Mouse (Mus musculus) naive thymus-derived CD4-positive, alpha-beta T cell, adult 2 months (primary cell): ENCODE results near the gene Mtmr2.
"Not testable (repeated sequence)": the region's sequence is repeated elsewhere in the genome, so short reads cannot be mapped to it uniquely, and the experiment has no call there.

Experiments used
- DNase-seq: peaks from one replicate; pipeline ENCODE4 v3.0.0-alpha.2; 2011; ENCODE audit warnings: low read depth

Gene Mtmr2

DNA sequence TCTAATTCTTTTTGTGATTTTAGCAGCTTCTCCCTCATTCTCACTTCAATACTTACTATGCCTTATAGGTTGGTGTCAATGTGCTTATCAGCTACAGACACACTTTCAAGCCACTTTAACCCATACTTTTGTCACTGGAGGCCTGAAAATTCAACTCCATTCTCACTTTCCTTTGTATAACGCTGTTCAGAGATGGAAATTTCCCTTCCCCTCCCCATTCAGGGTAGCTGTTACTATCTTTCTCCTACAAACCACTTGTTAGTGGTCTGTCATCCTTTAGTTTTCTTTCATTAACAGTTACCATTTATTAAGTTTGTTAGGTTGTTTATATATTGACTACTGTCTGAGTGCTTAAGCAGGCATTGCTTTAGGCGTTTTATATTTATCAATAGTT is at the start of gene Mtmr2:
Mtmr2 (plus strand) TSS at position 7 of the 394 bp plus-strand sequence.
- DNase-seq, result no peak

DNA sequence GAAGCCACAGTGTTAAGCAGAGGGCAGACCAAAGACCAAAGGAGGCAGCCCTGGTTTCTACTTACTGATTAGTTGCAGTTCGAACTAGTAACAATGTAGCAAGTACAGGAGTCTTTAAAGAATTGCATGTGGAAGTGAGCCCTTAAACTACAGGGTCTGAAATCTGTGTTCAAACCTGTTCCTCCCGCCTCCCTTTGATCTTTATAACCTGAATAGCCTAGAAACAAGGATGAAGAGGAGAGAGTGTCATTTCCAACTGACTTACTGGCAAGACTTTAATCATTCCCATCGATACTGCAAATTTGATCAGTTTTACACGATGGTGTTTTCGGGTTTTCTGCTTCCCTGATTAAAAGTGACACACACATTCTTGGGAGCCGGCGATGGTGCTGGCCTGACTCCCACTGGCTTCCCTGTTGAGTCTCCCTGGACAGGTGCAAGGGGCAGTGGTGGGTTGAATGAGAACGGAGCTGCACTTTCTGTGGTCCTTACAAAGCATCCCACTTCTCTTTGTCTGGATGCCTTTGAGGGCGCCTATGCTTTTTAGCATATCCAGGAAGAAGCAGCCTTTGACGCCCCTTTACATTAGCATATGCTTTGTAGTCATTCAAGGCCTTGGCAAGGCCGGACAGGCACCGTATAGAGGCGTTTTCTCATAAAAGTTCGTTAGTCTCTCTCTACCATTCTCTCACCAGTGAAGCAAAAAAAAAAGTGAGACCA is 49.0 kb upstream of the Mtmr2 start:
- no peak for DNase-seq

GRCm38 (mm10) chr9:13699781-13700116 is 48.5 kb upstream of the Mtmr2 start:
- DNase-seq, result no peak

- peak; percentile 18 for DNase-seq
Observed at GRCm38 (mm10) chr9:13701773-13702172, 46.4 kb upstream of the Mtmr2 start.

GRCm38 (mm10) chr9:13703100-13703499 is 45.1 kb upstream of the Mtmr2 start:
- no peak for DNase-seq

DNA sequence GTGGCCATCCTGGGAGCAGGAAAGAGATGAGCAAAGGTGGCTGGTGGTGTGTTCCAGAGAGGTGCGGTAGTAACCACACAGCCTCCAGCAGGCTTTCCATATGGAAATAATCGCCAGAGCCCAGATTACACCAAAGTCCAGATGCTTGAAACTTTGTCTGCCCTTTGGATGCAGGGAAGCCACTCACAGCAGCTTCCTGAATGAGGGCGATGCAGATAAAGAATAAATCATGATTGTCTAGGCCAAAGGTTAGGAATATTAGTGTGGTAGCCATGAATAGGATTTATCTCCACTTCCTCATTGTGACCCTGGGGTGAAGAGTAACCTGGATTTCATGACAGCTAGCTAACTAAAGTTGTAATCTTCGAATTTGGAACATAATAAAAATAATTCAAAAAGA is 43.3 kb upstream of the Mtmr2 start:
- no peak for DNase-seq

DNA sequence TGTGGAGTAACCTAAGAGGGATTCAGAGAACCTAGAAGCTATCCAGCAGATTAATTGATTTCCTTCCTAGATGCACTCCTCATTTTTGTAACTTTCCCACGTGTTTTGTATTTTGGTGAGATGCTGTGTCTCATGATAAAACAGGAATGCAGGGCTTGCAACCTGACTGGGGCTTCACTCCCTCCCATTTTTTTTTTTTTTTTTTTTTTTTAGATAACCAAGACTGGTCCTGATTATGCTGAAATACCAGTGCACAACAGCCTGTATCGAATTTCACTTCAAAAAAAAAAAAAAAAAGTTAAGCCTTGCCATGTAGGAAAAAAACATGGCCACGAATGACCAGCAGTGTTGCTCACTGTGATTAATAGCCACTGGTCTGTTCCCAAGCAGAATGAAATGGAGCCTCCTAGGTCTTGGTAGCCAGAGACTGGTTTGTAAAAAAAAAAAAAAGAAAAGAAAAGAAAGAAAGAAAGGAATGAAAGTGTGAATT is 41.1 kb upstream of the Mtmr2 start:
- DNase-seq, result no peak

DNA sequence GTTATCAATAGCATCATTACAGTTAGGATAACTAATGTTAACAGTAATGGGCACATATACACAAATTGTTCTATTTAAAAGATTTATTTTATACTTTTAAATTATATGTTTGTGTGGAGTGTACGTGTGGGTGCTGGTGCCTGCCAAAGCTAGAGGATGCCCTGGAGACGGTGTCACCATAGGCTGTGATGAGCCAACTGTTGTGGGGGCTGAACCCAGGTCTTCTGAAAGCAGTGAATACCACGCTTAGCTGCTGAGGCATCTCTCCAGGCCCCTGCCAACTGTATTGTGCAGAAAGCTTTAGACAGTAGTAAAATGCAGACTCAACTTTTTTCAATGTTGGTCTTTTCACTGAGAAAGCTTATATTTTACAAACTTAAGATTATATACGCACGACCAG is 38.8 kb upstream of the Mtmr2 start:
- DNase-seq, result no peak

- not testable (repeated sequence) for DNase-seq
Observed at GRCm38 (mm10) chr9:13715891-13716290, 32.3 kb upstream of the Mtmr2 start.

DNA sequence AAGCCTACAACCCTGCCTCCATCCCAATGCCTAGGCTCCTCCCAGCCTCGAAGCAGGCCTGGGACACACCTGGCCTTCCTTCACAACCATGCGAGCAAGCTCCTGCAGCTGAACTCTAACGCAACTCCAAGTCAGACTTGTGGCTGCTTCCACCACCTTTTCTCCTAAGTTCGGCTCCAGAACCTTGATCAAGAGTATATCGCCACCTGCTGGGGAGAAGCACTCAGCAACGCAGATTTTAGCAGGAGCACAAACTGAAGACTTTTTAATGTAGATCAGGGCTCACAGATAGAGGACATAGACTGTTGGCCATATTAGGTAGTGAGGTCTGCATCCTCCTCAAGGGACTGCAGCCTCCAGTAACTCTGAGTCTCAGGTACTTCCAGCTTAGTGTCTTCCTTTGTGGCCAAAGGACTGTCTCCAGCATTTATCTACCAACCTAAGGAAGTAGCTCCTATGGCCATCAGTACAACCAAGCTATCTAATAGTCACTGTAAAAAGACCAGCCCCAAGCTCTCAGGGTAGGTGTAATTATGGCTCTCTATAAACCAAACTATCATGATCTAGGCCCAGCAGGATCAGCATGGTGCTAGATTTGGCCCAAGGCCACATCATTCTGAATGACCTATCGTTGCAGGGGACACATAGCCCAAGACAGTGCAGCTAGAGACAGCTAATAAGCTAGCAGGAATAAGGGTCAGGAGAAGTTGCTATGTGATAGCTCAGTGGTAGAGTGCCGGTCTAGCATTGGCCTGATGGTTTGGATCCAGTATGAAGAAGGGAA is 31.7 kb upstream of the Mtmr2 start:
- peak; percentile 87 for DNase-seq

GRCm38 (mm10) chr9:13748798-13749674 is 826 bp downstream of the Mtmr2 start:
- DNase-seq, result peak; percentile 96

DNA sequence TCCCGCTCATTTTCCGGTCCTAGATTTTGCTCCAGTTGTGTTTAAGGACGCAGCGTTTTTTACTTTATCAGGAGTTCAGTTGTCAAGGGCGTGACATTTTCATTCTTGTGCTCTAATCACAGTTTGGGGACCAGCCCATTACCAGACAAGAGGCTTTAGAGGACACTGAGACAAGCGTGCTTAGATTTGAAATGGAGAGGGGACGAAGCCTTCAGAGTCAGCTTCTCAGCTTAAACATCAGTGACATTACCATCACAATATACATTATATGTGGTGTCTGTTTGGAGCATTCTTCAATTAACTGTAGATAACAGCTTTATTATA is 1.4 kb downstream of the Mtmr2 start:
- DNase-seq, result no peak

DNA sequence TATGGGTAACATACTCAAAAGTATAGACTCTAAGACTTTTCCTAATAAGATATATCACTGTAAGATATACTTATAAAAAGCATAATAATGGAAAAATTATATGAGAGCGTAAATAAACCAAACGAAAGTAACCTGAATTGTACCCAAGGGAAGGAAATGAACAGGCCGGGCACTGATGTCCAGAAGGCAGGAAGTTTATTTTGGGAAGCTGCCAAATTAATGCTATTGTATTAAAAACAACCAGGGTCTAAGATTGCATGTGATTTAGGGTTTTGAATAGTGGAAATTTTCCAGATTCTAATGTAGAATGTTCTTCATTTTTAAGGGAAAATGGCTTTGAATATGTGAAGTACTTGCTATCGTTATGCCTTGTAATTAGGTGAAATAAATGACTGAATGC is 4.3 kb downstream of the Mtmr2 start:
- no peak for DNase-seq

DNA sequence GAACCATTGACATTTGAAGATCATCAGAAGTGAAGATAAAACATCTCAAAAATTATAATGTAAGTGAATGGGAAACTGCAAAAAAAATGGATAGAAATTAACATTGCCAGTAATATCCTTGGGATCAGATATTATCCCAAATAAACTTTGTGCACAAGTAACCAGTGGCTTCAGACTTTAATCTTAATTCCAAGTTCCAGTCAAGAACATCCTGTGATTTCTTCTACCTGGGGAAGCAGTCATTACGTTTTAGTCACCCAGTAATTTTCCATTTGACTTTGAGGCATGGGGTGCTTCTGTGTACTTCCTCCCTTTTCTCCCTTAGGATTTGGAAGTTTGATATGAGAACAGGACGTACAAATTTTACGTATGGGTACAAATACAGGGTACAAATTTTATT is 12.2 kb downstream of the Mtmr2 start:
- DNase-seq, result no peak

DNA sequence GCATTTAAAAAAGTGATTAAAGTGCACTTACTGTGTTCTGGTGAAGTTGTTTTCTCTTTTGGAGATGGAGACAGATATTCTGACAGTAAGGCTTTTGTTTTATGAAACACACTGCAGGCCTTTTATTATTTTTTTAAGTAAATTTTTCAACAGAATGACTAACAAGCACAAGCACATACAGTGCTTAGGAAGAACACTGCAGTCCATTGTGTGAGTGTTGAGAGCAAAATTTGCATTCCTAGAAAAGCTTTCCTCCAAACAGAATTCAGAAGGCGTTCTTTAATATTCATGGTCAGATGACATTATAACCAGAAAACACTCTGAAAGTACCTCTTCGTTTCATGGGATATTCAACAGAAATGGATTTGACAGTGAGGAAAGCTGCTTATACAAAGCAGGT is 17.4 kb downstream of the Mtmr2 start:
- no peak for DNase-seq

DNA sequence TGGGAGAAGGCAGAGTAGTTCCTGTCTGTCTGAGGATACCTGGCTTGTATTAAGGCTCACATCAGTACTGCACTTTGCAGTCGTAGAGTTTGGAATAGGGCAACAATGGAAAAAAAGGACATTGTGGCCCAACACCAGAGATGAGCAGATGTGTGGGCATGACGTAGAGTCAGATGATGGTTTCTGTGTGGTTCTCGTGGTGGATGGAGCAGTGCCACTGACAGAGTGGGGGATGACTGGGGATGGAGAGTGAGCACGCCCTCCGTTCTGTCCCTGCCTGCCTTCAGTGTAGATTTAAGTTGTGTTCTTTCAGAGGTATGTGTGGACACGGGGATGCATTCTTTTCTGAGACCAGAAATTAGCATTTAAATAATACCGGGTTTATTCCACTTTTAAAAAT is 18.4 kb downstream of the Mtmr2 start:
- DNase-seq, result no peak

GRCm38 (mm10) chr9:13774732-13775131 is 26.5 kb downstream of the Mtmr2 start:
- DNase-seq, result no peak

DNA sequence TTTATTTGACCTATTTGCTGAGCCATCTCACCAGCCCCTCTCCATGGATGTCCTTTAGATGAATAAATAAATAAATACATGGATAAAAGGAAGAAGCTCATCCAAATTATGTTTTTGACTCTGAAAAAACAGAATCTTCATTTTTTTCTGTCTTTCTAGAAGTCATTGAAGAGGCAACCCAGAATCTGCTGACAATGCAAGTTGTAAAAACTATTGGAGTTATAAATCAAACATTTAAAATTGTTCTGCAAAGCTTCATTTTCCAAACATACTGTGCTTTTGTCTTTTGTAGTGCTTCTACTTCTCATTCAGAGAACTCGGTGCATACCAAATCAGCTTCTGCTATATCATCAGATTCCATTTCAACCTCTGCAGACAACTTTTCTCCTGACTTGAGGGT is 33.8 kb downstream of the Mtmr2 start:
- no peak for DNase-seq

GRCm38 (mm10) chr9:13790864-13791263 is 42.7 kb downstream of the Mtmr2 start:
- not testable (repeated sequence) for DNase-seq

- no peak for DNase-seq
Observed at GRCm38 (mm10) chr9:13794302-13794701, 46.1 kb downstream of the Mtmr2 start.

DNA sequence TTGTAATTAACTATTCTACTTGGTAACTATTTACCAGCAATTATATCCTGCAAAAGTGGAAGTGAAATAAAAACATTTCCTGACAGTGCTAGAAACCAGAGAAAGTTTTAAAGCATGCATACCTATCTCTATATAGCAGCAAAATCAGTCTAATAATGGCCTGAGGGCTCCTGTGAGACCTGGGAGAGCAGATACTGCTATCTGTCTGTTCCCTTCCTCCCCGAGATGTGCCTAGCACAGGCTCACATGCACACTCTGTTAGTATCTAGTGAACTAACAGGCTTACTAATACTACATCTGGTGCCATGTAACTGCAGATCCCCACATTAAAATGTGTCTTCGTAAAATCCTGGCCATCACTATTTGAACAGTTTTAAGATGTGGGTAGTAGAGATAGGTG is 46.5 kb downstream of the Mtmr2 start:
- no peak for DNase-seq

GRCm38 (mm10) chr9:13804480-13804879 is 56.3 kb downstream of the Mtmr2 start:
- DNase-seq, result no peak

DNA sequence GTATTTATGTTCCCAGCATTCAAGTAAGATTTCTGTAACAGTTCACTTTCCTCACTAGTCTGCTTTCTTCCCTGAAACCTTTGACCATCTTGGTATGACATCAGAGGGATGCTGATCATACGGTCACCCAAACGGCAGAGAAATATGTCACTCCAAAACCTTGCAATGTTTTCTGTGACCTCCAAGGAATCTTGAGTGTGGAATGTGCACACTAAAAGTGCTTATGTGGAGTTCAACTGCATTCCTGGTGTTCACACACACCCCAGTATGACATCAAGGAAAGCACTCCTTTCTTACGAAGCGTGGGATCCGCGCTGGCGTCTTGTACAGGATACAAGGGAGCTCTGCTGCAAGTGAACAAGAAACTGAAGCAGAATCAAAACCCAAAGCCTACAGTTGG is 58.6 kb downstream of the Mtmr2 start:
- no peak for DNase-seq
